Comparison of ENCODE assay signal across 8 mouse cellular contexts in genomic region chr10:23788056-23788600, GRCm38 (mm10). TPM values are rescaled to one million over a fixed set of nuclear protein-coding genes. Genes with fewer than 3 reads are reported as not detected.
A peak's percentile ranks its signal among the peaks of the same experiment; 100 is the strongest.
DNase-seq lines count a peak whose midpoint lies in the region; ATAC-seq and TF ChIP-seq lines count a peak whose summit lies in the region.

No protein-coding gene starts in this region.

- TF ChIP-seq CTCF in small intestine, adult 2 months (IDR thresholded peaks at IDR 0.05; ENCODE audit: extremely low read depth, insufficient read length, insufficient replicate concordance, low read depth, low read length), result no peak

- H3K27me3 ChIP-seq in lung, embryonic 15.5 days, result no peaks in the 10 kb centered on the region
- no peaks in the 10 kb centered on the region for H3K27me3 ChIP-seq in embryonic facial prominence, embryonic 14.5 days (replicated peaks; ENCODE audit: control insufficient read depth, insufficient read depth, low read length)
- H3K27me3 ChIP-seq in limb, embryonic 10.5 days (ENCODE audit: low read depth, poor library complexity, severe bottlenecking), result no peaks in the 10 kb centered on the region
- H3K27me3 ChIP-seq in small intestine, adult 2 months (ENCODE audit: control insufficient read depth, insufficient read depth, low read length), result no peaks in the 10 kb centered on the region

- peak overlapping the region; percentile 64 for H3K4me2 ChIP-seq in lung, embryonic 15.5 days
- H3K4me2 ChIP-seq in embryonic facial prominence, embryonic 14.5 days (ENCODE audit: low read depth, low read length), result peak overlapping the region; percentile 65

- no peak for DNase-seq in lung, postnatal 10 days
- no peak for DNase-seq in embryonic facial prominence, embryonic 14.5 days (ENCODE audit: low spot score)
- no peak for DNase-seq in limb, embryonic 10.5 days (ENCODE audit: low spot score)
- no peak for DNase-seq in thymus, postnatal 36 days
- DNase-seq in frontal cortex, adult 2 months (ENCODE audit: extremely low spot score in 1 of 2, low spot score in 1 of 2), result no peak
- no peak for DNase-seq in cerebellum, adult 11-12 months

- no peaks in the 10 kb centered on the region for H3K9me3 ChIP-seq in lung, embryonic 15.5 days
- H3K9me3 ChIP-seq in embryonic facial prominence, embryonic 14.5 days (ENCODE audit: control insufficient read depth, low read length), result no peaks in the 10 kb centered on the region
- H3K9me3 ChIP-seq in limb, embryonic 10.5 days (replicated peaks), result no peaks in the 10 kb centered on the region

- ATAC-seq in lung, embryonic 15.5 days (ENCODE audit: borderline replicate concordance, extremely low read depth, low FRiP score, low TSS enrichment), result no peak
- ATAC-seq in embryonic facial prominence, embryonic 14.5 days (ENCODE audit: low read depth), result no peak

- peaks cover 31% of the 10 kb centered on the region for H3K4me1 ChIP-seq in lung, embryonic 15.5 days
- peaks cover 15% of the 10 kb centered on the region for H3K4me1 ChIP-seq in embryonic facial prominence, embryonic 14.5 days (ENCODE audit: control insufficient read depth, insufficient read depth, low read length)
- H3K4me1 ChIP-seq in limb, embryonic 10.5 days, result peaks cover 16% of the 10 kb centered on the region
- peaks cover 3% of the 10 kb centered on the region; the same call in 1 of the 2 replicates for H3K4me1 ChIP-seq in small intestine, adult 2 months (ENCODE audit: control insufficient read depth, insufficient read depth, insufficient read length, low read length)

- 4% methylated on average over 8 of the region's 8 CpGs for WGBS in lung, embryonic 15.5 days
- 7% methylated on average over 8 of the region's 8 CpGs for WGBS in embryonic facial prominence, embryonic 14.5 days
- 12% methylated on average over 8 of the region's 8 CpGs for WGBS in limb, embryonic 10.5 days
- WGBS in small intestine, adult 2 months, result 2% methylated on average over 8 of the region's 8 CpGs

- H3K9ac ChIP-seq in lung, embryonic 15.5 days, result peak overlapping the region; percentile 74
- H3K9ac ChIP-seq in embryonic facial prominence, embryonic 14.5 days (ENCODE audit: low read depth, low read length), result peak overlapping the region; percentile 73

- peak overlapping the region; percentile 80 for H3K27ac ChIP-seq in lung, embryonic 15.5 days
- peak overlapping the region; percentile 76 for H3K27ac ChIP-seq in embryonic facial prominence, embryonic 14.5 days (replicated peaks; ENCODE audit: low read depth, low read length)
- peak overlapping the region; percentile 92 for H3K27ac ChIP-seq in limb, embryonic 10.5 days
- peak overlapping the region; percentile 83 for H3K27ac ChIP-seq in small intestine, adult 2 months (ENCODE audit: insufficient read depth, low read depth, low read length)

- TF ChIP-seq POLR2A in small intestine, adult 2 months (IDR thresholded peaks at IDR 0.05; ENCODE audit: low read depth, low read length), result no peak

- peaks cover 31% of the 10 kb centered on the region for H3K36me3 ChIP-seq in lung, embryonic 15.5 days
- H3K36me3 ChIP-seq in embryonic facial prominence, embryonic 14.5 days (ENCODE audit: control insufficient read depth, insufficient read depth, low read length), result peaks cover 32% of the 10 kb centered on the region
- peaks cover 34% of the 10 kb centered on the region for H3K36me3 ChIP-seq in limb, embryonic 10.5 days
- peaks cover 21% of the 10 kb centered on the region for H3K36me3 ChIP-seq in small intestine, adult 2 months (ENCODE audit: control insufficient read depth, insufficient read depth, low read length)

- peak overlapping the region; percentile 78 for H3K4me3 ChIP-seq in lung, embryonic 15.5 days
- H3K4me3 ChIP-seq in embryonic facial prominence, embryonic 14.5 days (ENCODE audit: low read depth, low read length), result peak overlapping the region; percentile 90
- peak overlapping the region; percentile 94 for H3K4me3 ChIP-seq in limb, embryonic 10.5 days
- no peak overlapping the region; the same call in 1 of the 2 replicates for H3K4me3 ChIP-seq in small intestine, adult 2 months (ENCODE audit: low read depth, low read length)

RNA-seq across cellular contexts. Expression of gene Rps12, which starts 1.1 kb away (rescaled TPM):
- polyA plus RNA-seq in lung, embryonic 15.5 days (2015; fragmentation: Nextera tagmentation; extraction: Ambion mirVana), result 166 and 180 TPM in 2 replicates
- 254 and 271 TPM in 2 replicates for polyA plus RNA-seq in embryonic facial prominence, embryonic 14.5 days (2014; fragmentation: Nextera tagmentation; extraction: Ambion mirVana)
- 146 and 189 TPM in 2 replicates for polyA plus RNA-seq in limb, embryonic 10.5 days (2016; fragmentation: Nextera tagmentation; extraction: Ambion mirVana)
- polyA plus RNA-seq in small intestine, adult 2 months (2012; rRNA removed), result 1,264 and 1,580 TPM in 2 replicates
- polyA plus RNA-seq in frontal cortex, adult 2 months (2012; rRNA removed), result 1,411 and 1,452 TPM in 2 replicates

RNA-seq across cellular contexts. Expression of gene Slc18b1, which starts 8.7 kb away (rescaled TPM):
- polyA plus RNA-seq in lung, embryonic 15.5 days (2015; fragmentation: Nextera tagmentation; extraction: Ambion mirVana), result 16.7 and 20.1 TPM in 2 replicates
- polyA plus RNA-seq in embryonic facial prominence, embryonic 14.5 days (2014; fragmentation: Nextera tagmentation; extraction: Ambion mirVana), result 18.5 and 18.8 TPM in 2 replicates
- polyA plus RNA-seq in limb, embryonic 10.5 days (2016; fragmentation: Nextera tagmentation; extraction: Ambion mirVana), result 10.3 and 13.8 TPM in 2 replicates
- 9.5 and 16.6 TPM in 2 replicates for polyA plus RNA-seq in small intestine, adult 2 months (2012; rRNA removed)
- 20.6 and 29.9 TPM in 2 replicates for polyA plus RNA-seq in frontal cortex, adult 2 months (2012; rRNA removed)
